Mouse (Mus musculus) forebrain, embryonic 16.5 days (tissue): ENCODE measurements around the gene Larp1b. TPM values are rescaled to one million over a fixed set of nuclear protein-coding genes. Genes with fewer than 3 reads are reported as not detected.
A peak's percentile ranks its signal among the peaks of the same experiment; 100 is the strongest.

Experiments used
- ATAC-seq: fragments of 200-750 bp; cut with Nextera tagmentation; 2 replicates; pipeline ENCODE4 v1.8.0; 2017; ENCODE audit warnings: mild to moderate bottlenecking, moderate library complexity
- H3K27ac ChIP-seq: fragments of 300-500 bp; sonication (generic); 2 replicates; pipeline ENCODE4 v1.5.1; 2014; ENCODE audit warnings: low read length, control low read depth
- H3K27me3 ChIP-seq: fragments of 300-500 bp; sonication (generic); replicated peaks from 2 replicates; pipeline ENCODE4 v1.6.1; 2014; ENCODE audit warnings: low read length; ENCODE audit not compliant: control insufficient read depth, insufficient read depth
- H3K36me3 ChIP-seq: fragments of 300-500 bp; sonication (generic); 2 replicates; pipeline ENCODE4 v1.6.1; 2014; ENCODE audit not compliant: control insufficient read depth, insufficient read depth
- H3K4me1 ChIP-seq: fragments of 300-500 bp; sonication (generic); replicated peaks from 2 replicates; pipeline ENCODE4 v1.6.1; 2014; ENCODE audit warnings: low read length; ENCODE audit not compliant: control insufficient read depth, insufficient read depth
- H3K4me2 ChIP-seq: fragments of 300-500 bp; sonication (generic); 2 replicates; pipeline ENCODE4 v1.6.1; 2014; ENCODE audit warnings: mild to moderate bottlenecking, low read length, control low read depth
- H3K4me3 ChIP-seq: fragments of 300-500 bp; sonication (generic); replicated peaks from 2 replicates; pipeline ENCODE4 v1.5.1; 2014; ENCODE audit warnings: mild to moderate bottlenecking, low read length, control low read depth
- H3K9ac ChIP-seq: fragments of 300-500 bp; sonication (generic); replicated peaks from 2 replicates; pipeline ENCODE4 v1.6.1; 2014; ENCODE audit warnings: low read depth, low read length, control low read depth
- H3K9me3 ChIP-seq: fragments of 300-500 bp; sonication (generic); 2 replicates; pipeline ENCODE4 v1.6.1; 2016; ENCODE audit warnings: low read length; ENCODE audit not compliant: control insufficient read depth
- WGBS: fragments of 180-500 bp; shearing (Covaris S2); extraction: QIAGEN DNeasy Blood & Tissue Kit; methylation state at CpG from one replicate; pipeline ENCODE4 v1.1.7; 2014; 5-methylcytosine and 5-hydroxymethylcytosine counted together
- polyA plus RNA-seq: library from polyadenylated mRNA; unstranded; fragments of >200 nt; fragmentation: Nextera tagmentation; extraction: Ambion mirVana; gene quantifications from 2 replicates; pipeline ENCODE4 v1.2.1, GENCODE M21; 2015

The Larp1b gene
- polyA plus RNA-seq, 1 experiment from 2014 or later, result 3.3 TPM

GRCm38 (mm10) chr3:41042195-41042938, 92.7 kb downstream of the Larp1b start:
- Histone ChIP-seq H3K27me3 (no peaks in the 10 kb centered on the region), H3K27ac (no peak overlapping the region), H3K9me3 (no peaks in the 10 kb centered on the region), H3K4me3 (no peak overlapping the region), H3K36me3 (no peaks in the 10 kb centered on the region), H3K4me2 (no peak overlapping the region), H3K4me1 (no peaks in the 10 kb centered on the region), H3K9ac (no peak overlapping the region)
- 82% methylated on average over 4 of the region's 4 CpGs for WGBS
- peak; percentile 85 for ATAC-seq

- Histone ChIP-seq H3K9me3 (no peaks in the 10 kb centered on the region), H3K36me3 (no peaks in the 10 kb centered on the region), H3K27ac (no peak overlapping the region), H3K9ac (no peak overlapping the region), H3K4me1 (no peaks in the 10 kb centered on the region), H3K4me3 (no peak overlapping the region), H3K4me2 (no peak overlapping the region), H3K27me3 (no peaks in the 10 kb centered on the region)
- 81% methylated on average over 11 of the region's 11 CpGs for whole genome bisulfite sequencing
- ATAC-seq, result no peak
These were observed 94.2 kb downstream of the Larp1b start for GRCm38 (mm10) chr3:41043756-41044354.

GRCm38 (mm10) chr3:41047838-41048237, 98.2 kb downstream of the Larp1b start:
- 74% methylated on average over 6 of the region's 6 CpGs for WGBS
- Histone ChIP-seq H3K4me3 (no peak overlapping the region), H3K4me1 (no peaks in the 10 kb centered on the region), H3K27ac (no peak overlapping the region), H3K27me3 (no peaks in the 10 kb centered on the region), H3K4me2 (no peak overlapping the region), H3K9me3 (no peaks in the 10 kb centered on the region), H3K9ac (no peak overlapping the region), H3K36me3 (no peaks in the 10 kb centered on the region)
- no peak for ATAC-seq

GRCm38 (mm10) chr3:41053334-41053733, 103.7 kb downstream of the Larp1b start:
- Histone ChIP-seq H3K27me3 (no peaks in the 10 kb centered on the region), H3K4me1 (peaks cover 5% of the 10 kb centered on the region), H3K9me3 (0 out of 2 replicates have a peak, but pooled peaks cover 2% of the 10 kb centered on the region), H3K36me3 (no peaks in the 10 kb centered on the region), H3K4me2 (no peak overlapping the region), H3K27ac (no peak overlapping the region), H3K4me3 (no peak overlapping the region), H3K9ac (no peak overlapping the region)
- 96% methylated on average over 3 of the region's 3 CpGs for WGBS
- ATAC-seq, result no peak

DNA sequence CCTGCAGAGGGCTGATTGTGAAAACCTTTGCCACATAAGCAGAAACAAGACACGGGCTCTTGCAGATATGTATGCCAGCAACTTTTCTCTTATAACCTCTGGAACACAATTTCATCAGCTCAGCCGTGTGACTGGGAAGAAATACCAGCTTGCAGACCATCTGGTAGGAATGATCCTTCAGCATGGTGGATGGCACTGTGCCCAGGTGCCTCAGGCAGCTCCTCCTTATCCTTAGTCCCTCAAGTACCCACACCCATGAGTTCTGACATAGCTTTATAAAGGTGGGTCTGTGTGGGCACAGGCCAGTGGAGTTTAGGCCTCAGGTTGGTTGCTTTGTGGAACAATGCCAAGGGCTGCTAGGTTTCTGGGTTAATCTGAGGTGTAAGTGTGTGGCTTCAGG, 108.8 kb downstream of the Larp1b start:
- Histone ChIP-seq H3K4me1 (peaks cover 8% of the 10 kb centered on the region), H3K27me3 (no peaks in the 10 kb centered on the region), H3K36me3 (no peaks in the 10 kb centered on the region), H3K4me2 (no peak overlapping the region), H3K9me3 (0 out of 2 replicates have a peak, but pooled peaks cover 2% of the 10 kb centered on the region), H3K27ac (no peak overlapping the region), H3K4me3 (no peak overlapping the region), H3K9ac (no peak overlapping the region)
- 44% methylated on average over 2 of the region's 2 CpGs for WGBS
- peak; percentile 54; the same call in 1 of the 2 replicates for ATAC-seq

- Histone ChIP-seq H3K36me3 (no peaks in the 10 kb centered on the region), H3K27me3 (no peaks in the 10 kb centered on the region), H3K9ac (no peak overlapping the region), H3K4me1 (peaks cover 8% of the 10 kb centered on the region), H3K27ac (no peak overlapping the region), H3K4me3 (no peak overlapping the region), H3K4me2 (no peak overlapping the region), H3K9me3 (0 out of 2 replicates have a peak, but pooled peaks cover 2% of the 10 kb centered on the region)
- WGBS, result 91% methylated on average over 3 of the region's 3 CpGs
- ATAC-seq, result no peak
These were observed 109.6 kb downstream of the Larp1b start for GRCm38 (mm10) chr3:41059249-41059648.

DNA sequence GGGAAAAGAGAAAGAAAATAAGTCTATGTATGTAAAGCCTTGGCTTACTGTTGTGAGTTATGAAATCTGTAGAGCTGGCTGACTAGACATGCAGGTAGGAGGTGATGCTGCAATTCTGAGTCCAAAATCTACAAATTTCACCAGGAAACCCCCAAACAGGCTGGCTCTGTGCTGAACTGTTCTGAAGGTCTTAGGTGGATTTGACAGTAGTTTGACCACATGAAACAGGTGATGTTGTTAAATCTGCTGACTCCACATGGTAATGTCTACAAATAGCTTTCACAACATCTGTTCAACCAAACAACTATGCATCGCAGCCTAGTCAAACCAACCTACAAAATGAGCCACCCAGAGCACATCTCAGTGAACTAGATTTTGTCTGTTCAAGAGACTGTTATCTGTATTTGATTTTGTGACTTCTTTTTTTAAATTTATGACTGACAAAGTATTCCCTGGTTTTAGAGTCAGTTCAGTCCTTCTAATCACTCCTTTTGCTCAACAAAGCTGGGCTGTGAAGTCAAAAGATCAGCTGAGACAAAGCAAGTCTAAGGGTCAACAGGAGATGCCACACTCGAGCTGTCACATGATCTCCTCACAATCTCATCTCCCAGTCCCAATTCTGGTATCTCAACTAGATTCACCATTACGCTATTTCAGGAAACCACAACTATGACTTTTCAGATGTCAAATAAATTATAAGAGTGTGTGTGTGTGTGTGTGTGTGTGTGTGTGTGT, 112.4 kb downstream of the Larp1b start:
- no peak for ATAC-seq
- H3K4me2 ChIP-seq, result no peak overlapping the region
- H3K27ac ChIP-seq, result no peak overlapping the region
- peaks cover 4% of the 10 kb centered on the region; the same call in 1 of the 2 replicates for H3K36me3 ChIP-seq
- H3K4me3 ChIP-seq, result no peak overlapping the region
- H3K9ac ChIP-seq, result no peak overlapping the region
- H3K27me3 ChIP-seq, result no peaks in the 10 kb centered on the region
- peaks cover 8% of the 10 kb centered on the region for H3K4me1 ChIP-seq
- 86% methylated on average over 3 of the region's 3 CpGs for WGBS
- H3K9me3 ChIP-seq, result no peaks in the 10 kb centered on the region

GRCm38 (mm10) chr3:41062758-41063157, 113.1 kb downstream of the Larp1b start:
- H3K36me3 ChIP-seq, result peaks cover 6% of the 10 kb centered on the region; the same call in 1 of the 2 replicates
- no peaks in the 10 kb centered on the region for H3K27me3 ChIP-seq
- H3K4me1 ChIP-seq, result peaks cover 8% of the 10 kb centered on the region
- 96% methylated on average over 2 of the region's 2 CpGs for WGBS
- H3K9me3 ChIP-seq, result no peaks in the 10 kb centered on the region
- no peak for ATAC-seq
- no peak overlapping the region for H3K9ac ChIP-seq
- no peak overlapping the region for H3K4me3 ChIP-seq
- no peak overlapping the region for H3K27ac ChIP-seq
- H3K4me2 ChIP-seq, result no peak overlapping the region

GRCm38 (mm10) chr3:41065320-41065719, 115.7 kb downstream of the Larp1b start:
- Histone ChIP-seq H3K4me3 (no peak overlapping the region), H3K27ac (no peak overlapping the region), H3K27me3 (no peaks in the 10 kb centered on the region), H3K9me3 (no peaks in the 10 kb centered on the region), H3K9ac (no peak overlapping the region), H3K36me3 (peaks cover 9% of the 10 kb centered on the region), H3K4me2 (no peak overlapping the region), H3K4me1 (no peaks in the 10 kb centered on the region)
- WGBS, result 93% methylated on average over 2 of the region's 2 CpGs
- ATAC-seq, result no peak
